Mouse (Mus musculus): ENCODE results near the gene Immt.

The Immt gene

GRCm38 (mm10) chr6:71830690-71831580 lies at the start of gene Immt:
Gene Immt (plus strand): TSS chr6:71831331.
- DNase-seq = peak; percentile 98

GRCm38 (mm10) chr6:71783165-71783564 lies 48.0 kb upstream of the Immt start:
- DNase-seq = no peak

GRCm38 (mm10) chr6:71788348-71788747 lies 42.8 kb upstream of the Immt start:
- DNase-seq = no peak

- no peak for DNase-seq
Measured at GRCm38 (mm10) chr6:71791771-71792170, 39.4 kb upstream of the Immt start.

GRCm38 (mm10) chr6:71799391-71799790 lies 31.7 kb upstream of the Immt start:
- DNase-seq = no peak

- DNase-seq = no peak
Measured at GRCm38 (mm10) chr6:71801011-71801713, 30.0 kb upstream of the Immt start.

GRCm38 (mm10) chr6:71801714-71802094 lies 29.4 kb upstream of the Immt start:
- no peak for DNase-seq

GRCm38 (mm10) chr6:71803609-71804008 lies 27.5 kb upstream of the Immt start:
- no peak for DNase-seq

- peak; percentile 86 for DNase-seq
Measured at GRCm38 (mm10) chr6:71804061-71804829, 26.9 kb upstream of the Immt start.

- DNase-seq = no peak
Measured at GRCm38 (mm10) chr6:71806713-71807112, 24.4 kb upstream of the Immt start.

GRCm38 (mm10) chr6:71809890-71810289 lies 21.2 kb upstream of the Immt start:
- no peak for DNase-seq

GRCm38 (mm10) chr6:71812820-71813219 lies 18.3 kb upstream of the Immt start:
- DNase-seq = no peak

GRCm38 (mm10) chr6:71819764-71820292 lies 11.3 kb upstream of the Immt start:
- no peak for DNase-seq

- no peak for DNase-seq
Measured at GRCm38 (mm10) chr6:71823085-71823484, 8.0 kb upstream of the Immt start.

- DNase-seq = peak; percentile 95
Measured at GRCm38 (mm10) chr6:71823488-71823887, 7.6 kb upstream of the Immt start.

GRCm38 (mm10) chr6:71823961-71824360 lies 7.2 kb upstream of the Immt start:
- DNase-seq = no peak

- DNase-seq = no peak
Measured at GRCm38 (mm10) chr6:71826869-71827268, 4.3 kb upstream of the Immt start, which contains the start of gene Mrpl35. Gene Mrpl35 (minus strand): TSS chr6:71826969.

GRCm38 (mm10) chr6:71829768-71830167 lies 1.4 kb upstream of the Immt start:
- no peak for DNase-seq

GRCm38 (mm10) chr6:71831581-71831960 lies 440 bp downstream of the Immt start:
- DNase-seq = peak; percentile 98

GRCm38 (mm10) chr6:71836811-71837210 lies 5.7 kb downstream of the Immt start:
- DNase-seq = peak; percentile 3

GRCm38 (mm10) chr6:71839815-71840214 lies 8.7 kb downstream of the Immt start:
- no peak for DNase-seq

- DNase-seq = no peak
Measured at GRCm38 (mm10) chr6:71840597-71841290, 9.6 kb downstream of the Immt start.
